Mouse (Mus musculus): ENCODE results near the gene Actr5. TPM values are rescaled to one million over a fixed set of nuclear protein-coding genes. Genes with fewer than 3 reads are reported as not detected.

Actr5 gene
- polyA plus RNA-seq, 1 experiment from 2014 or later, result 10.6 TPM

DNA sequence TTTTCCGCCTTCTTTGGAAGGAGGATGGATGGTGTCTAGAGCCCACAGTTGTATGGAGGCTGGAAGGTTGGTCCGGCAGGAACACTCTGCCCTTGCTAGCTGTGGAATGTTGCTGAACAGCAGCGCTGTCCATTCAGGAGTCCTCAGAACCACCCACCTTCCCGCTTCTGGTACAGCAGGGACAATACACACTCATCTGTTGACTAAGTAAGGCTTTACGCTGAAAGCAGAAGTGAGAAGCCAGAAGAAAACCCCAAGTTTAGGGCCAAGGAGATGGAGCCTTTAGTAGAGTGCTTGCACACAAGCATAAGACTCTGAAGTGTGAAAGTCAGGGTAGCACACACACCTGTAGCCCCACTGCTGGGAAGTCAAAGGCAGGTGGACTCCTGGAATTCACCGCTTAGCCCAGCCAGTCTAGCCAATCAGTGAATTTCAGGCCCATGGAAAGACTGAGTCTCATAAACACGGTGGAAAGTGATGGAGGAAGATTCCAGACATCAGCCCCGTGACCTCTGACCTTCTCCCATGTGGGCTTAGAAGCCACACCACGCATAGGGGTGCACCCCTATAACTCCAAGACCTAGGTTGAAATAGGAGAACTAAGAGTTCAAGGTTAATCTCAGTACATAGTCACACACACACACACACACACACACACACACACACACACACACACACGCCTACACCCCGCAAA is 57.8 kb downstream of the Actr5 start:
- Histone ChIP-seq H3K9ac (ENCODE audit: low read depth, low read length) (no peak overlapping the region), H3K9me3 (ENCODE audit: control insufficient read depth, low read length) (no peaks in the 10 kb centered on the region), H3K4me1 (ENCODE audit: control insufficient read depth, insufficient read depth, low read length) (no peaks in the 10 kb centered on the region), H3K27me3 (replicated peaks; ENCODE audit: control insufficient read depth, insufficient read depth, low read length) (no peaks in the 10 kb centered on the region), H3K4me2 (ENCODE audit: low read depth, low read length) (no peak overlapping the region), H3K27ac (replicated peaks; ENCODE audit: low read depth, low read length) (no peak overlapping the region), H3K36me3 (ENCODE audit: control insufficient read depth, insufficient read depth, low read length) (no peaks in the 10 kb centered on the region), H3K4me3 (ENCODE audit: low read depth, low read length) (no peak overlapping the region)
- 46% methylated on average over 11 of the region's 11 CpGs for WGBS
- no peak for DNase-seq (ENCODE audit: low spot score)
- no peak for ATAC-seq (ENCODE audit: low read depth)

DNA sequence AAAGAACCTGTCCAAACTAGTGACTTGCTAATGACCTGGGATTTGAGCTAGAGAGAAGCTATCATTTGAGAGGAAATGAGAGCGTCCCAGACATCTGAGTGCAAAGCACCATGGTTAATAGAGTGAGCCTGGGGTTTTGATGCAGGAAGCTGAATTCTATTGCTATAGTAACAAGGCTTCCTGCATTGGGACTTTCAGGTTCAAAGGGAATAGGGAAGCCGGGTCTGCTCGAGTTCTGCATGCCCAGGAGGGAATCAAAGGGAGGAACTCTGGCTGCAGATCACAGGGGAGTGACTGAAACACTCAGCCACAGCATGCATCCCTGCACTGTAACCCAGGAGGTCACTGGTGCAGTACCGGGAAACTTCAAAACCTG is 58.3 kb downstream of the Actr5 start:
- Histone ChIP-seq H3K4me3 (ENCODE audit: low read depth, low read length) (no peak overlapping the region), H3K36me3 (ENCODE audit: control insufficient read depth, insufficient read depth, low read length) (no peaks in the 10 kb centered on the region), H3K4me1 (ENCODE audit: control insufficient read depth, insufficient read depth, low read length) (no peaks in the 10 kb centered on the region), H3K27me3 (replicated peaks; ENCODE audit: control insufficient read depth, insufficient read depth, low read length) (no peaks in the 10 kb centered on the region), H3K4me2 (ENCODE audit: low read depth, low read length) (no peak overlapping the region), H3K9ac (ENCODE audit: low read depth, low read length) (no peak overlapping the region), H3K9me3 (ENCODE audit: control insufficient read depth, low read length) (no peaks in the 10 kb centered on the region), H3K27ac (replicated peaks; ENCODE audit: low read depth, low read length) (no peak overlapping the region)
- 6% methylated on average over 4 of the region's 4 CpGs for WGBS
- ATAC-seq (ENCODE audit: low read depth), result no peak; the same call in 1 of the 2 replicates
- no peak for DNase-seq (ENCODE audit: low spot score)

DNA sequence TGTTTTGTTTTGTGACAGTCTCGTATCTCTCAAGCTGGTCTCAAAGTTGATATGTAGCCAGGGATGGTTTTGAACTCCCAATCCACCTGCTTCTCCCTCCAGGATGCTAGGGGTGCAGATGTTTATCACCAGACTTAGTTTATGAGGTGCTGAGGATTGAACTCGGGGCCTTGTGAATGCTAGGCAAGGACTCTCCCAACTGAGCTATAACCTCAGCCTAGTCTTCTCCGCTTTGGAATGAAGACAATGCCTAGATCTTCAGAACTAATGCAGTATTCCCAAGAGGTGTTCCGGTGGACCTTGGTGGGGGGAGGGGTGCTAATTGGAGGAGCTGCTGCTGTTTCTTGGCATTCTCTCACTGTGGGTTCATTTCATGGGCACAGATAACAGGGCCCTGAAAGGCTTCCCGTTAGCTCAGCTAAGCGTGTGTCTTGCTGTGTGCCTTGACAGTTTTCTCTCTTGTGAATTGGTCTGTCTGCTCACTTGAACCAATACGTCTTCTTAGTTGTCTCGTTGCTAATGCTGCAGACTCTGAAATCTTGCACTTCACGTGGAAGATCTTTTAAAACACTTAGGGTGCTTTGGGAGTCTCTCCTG is 59.7 kb downstream of the Actr5 start:
- H3K27ac ChIP-seq (replicated peaks; ENCODE audit: low read depth, low read length), result no peak overlapping the region
- H3K27me3 ChIP-seq (replicated peaks; ENCODE audit: control insufficient read depth, insufficient read depth, low read length), result no peaks in the 10 kb centered on the region
- no peak overlapping the region for H3K4me2 ChIP-seq (ENCODE audit: low read depth, low read length)
- H3K4me3 ChIP-seq (ENCODE audit: low read depth, low read length), result no peak overlapping the region
- H3K4me1 ChIP-seq (ENCODE audit: control insufficient read depth, insufficient read depth, low read length), result no peaks in the 10 kb centered on the region; the same call in 1 of the 2 replicates
- ATAC-seq (ENCODE audit: low read depth) (no peak), DNase-seq (ENCODE audit: low spot score) (no peak)
- no peaks in the 10 kb centered on the region for H3K9me3 ChIP-seq (ENCODE audit: control insufficient read depth, low read length)
- 64% methylated on average over 9 of the region's 9 CpGs for WGBS
- H3K9ac ChIP-seq (ENCODE audit: low read depth, low read length), result no peak overlapping the region
- H3K36me3 ChIP-seq (ENCODE audit: control insufficient read depth, insufficient read depth, low read length), result no peaks in the 10 kb centered on the region

DNA sequence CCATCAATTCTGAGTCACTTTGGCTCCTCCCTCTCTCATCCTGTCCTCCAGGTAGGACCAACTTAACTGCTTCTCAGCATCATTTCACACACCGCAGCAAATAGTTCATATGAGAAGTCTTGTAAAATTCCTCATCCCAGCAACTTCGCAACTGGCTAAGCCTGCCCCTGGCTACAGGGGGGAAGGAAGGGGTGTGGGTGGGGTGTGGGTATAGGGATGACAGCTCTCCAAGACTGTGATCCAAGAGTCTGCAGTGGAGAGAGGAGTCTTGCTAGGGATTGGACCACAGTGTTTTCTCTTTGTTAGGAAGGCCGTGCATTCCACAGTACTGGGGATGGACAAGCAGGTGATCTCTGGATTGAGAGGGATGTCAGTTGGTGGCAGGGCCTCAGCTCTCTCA is 60.2 kb downstream of the Actr5 start:
- Histone ChIP-seq H3K36me3 (ENCODE audit: control insufficient read depth, insufficient read depth, low read length) (no peaks in the 10 kb centered on the region), H3K9ac (ENCODE audit: low read depth, low read length) (no peak overlapping the region), H3K4me1 (ENCODE audit: control insufficient read depth, insufficient read depth, low read length) (peaks cover 6% of the 10 kb centered on the region; the same call in 1 of the 2 replicates), H3K9me3 (ENCODE audit: control insufficient read depth, low read length) (no peaks in the 10 kb centered on the region), H3K27me3 (replicated peaks; ENCODE audit: control insufficient read depth, insufficient read depth, low read length) (no peaks in the 10 kb centered on the region), H3K4me2 (ENCODE audit: low read depth, low read length) (no peak overlapping the region), H3K4me3 (ENCODE audit: low read depth, low read length) (no peak overlapping the region), H3K27ac (replicated peaks; ENCODE audit: low read depth, low read length) (no peak overlapping the region)
- DNase-seq (ENCODE audit: low spot score) (no peak), ATAC-seq (ENCODE audit: low read depth) (no peak)
- 62% methylated on average over 3 of the region's 3 CpGs for WGBS

DNA sequence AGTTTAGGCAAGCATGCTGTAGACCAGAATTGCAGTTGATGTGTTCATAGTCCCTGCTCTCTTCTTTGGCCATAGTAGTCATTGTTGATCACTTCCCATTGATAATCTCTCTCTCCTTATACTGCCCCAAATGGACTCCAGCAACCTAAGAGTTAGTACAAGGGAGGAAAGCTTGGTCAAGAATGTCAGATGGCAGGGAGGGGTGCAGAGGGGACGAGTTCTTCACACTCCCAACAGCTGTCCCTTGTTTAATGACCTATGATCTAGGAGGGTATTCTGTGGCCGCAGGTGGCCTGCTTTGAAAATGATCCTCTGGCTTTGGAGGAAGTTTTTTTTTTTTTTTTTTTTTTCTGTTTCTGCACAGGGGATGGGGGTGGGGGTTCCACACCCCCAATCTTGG is 61.7 kb downstream of the Actr5 start:
- H3K4me2 ChIP-seq (ENCODE audit: low read depth, low read length), result no peak overlapping the region
- peaks cover 9% of the 10 kb centered on the region; the same call in 1 of the 2 replicates for H3K4me1 ChIP-seq (ENCODE audit: control insufficient read depth, insufficient read depth, low read length)
- H3K36me3 ChIP-seq (ENCODE audit: control insufficient read depth, insufficient read depth, low read length), result no peaks in the 10 kb centered on the region
- H3K27ac ChIP-seq (replicated peaks; ENCODE audit: low read depth, low read length), result no peak overlapping the region
- H3K9ac ChIP-seq (ENCODE audit: low read depth, low read length), result no peak overlapping the region
- 22% methylated on average over 2 of the region's 2 CpGs for WGBS
- H3K9me3 ChIP-seq (ENCODE audit: control insufficient read depth, low read length), result no peaks in the 10 kb centered on the region
- H3K4me3 ChIP-seq (ENCODE audit: low read depth, low read length), result no peak overlapping the region
- ATAC-seq (ENCODE audit: low read depth) (no peak), DNase-seq (ENCODE audit: low spot score) (no peak)
- no peaks in the 10 kb centered on the region for H3K27me3 ChIP-seq (replicated peaks; ENCODE audit: control insufficient read depth, insufficient read depth, low read length)

DNA sequence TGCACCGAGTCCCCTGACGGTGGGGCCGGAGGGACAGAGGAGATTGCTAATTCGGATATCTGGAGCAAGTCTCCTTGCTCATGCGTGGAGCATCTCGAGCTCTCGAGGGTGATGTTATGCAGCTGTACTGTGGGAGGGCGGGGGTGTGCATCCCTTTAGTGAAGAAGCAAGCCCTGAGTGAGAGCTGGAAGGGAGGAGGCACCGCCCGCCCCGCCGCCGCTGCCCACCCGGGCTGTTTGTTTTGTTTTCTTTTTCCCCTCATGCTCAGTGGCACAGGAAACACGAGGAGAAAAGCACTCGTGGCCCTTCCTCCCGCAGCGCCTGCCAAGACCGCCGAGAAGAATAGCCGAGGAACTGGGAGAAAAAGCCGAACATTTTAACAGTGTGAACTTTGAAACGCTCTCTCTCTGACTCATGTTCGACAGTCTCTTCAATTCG is 63.1 kb downstream of the Actr5 start:
- Histone ChIP-seq H3K4me2 (ENCODE audit: low read depth, low read length) (no peak overlapping the region), H3K27ac (replicated peaks; ENCODE audit: low read depth, low read length) (no peak overlapping the region), H3K9ac (ENCODE audit: low read depth, low read length) (peak overlapping the region; percentile 1; the same call in 1 of the 2 replicates), H3K9me3 (ENCODE audit: control insufficient read depth, low read length) (no peaks in the 10 kb centered on the region), H3K36me3 (ENCODE audit: control insufficient read depth, insufficient read depth, low read length) (no peaks in the 10 kb centered on the region), H3K4me3 (ENCODE audit: low read depth, low read length) (no peak overlapping the region), H3K27me3 (replicated peaks; ENCODE audit: control insufficient read depth, insufficient read depth, low read length) (no peaks in the 10 kb centered on the region), H3K4me1 (ENCODE audit: control insufficient read depth, insufficient read depth, low read length) (peaks cover 9% of the 10 kb centered on the region; the same call in 1 of the 2 replicates)
- 51% methylated on average over 24 of the region's 25 CpGs for WGBS
- no peak for DNase-seq (ENCODE audit: low spot score)
- no peak for ATAC-seq (ENCODE audit: low read depth)

MicroRNAs encoded within 50 kb of the gene (microRNA counts, 519-probe panel; counts per million panel counts)
- 1,882 counts per million, percentile 14 among the panel's probes with 10 or more counts for microRNA mmu-miR-3474

Small RNA genes within 50 kb of the gene (microRNA-seq; reads per million reads assigned to microRNA genes)
- 2.2 reads per million, percentile 8 among the genes with 10 or more reads in this experiment for gene Mir3474 (ENCODE audit: borderline number of aligned reads)

Other genes starting within 250 kb of the Actr5 start
- 7.8 and 10.2 TPM in 2 replicates for gene Snhg11, start 249.2 kb upstream of the Actr5 start, polyA plus RNA-seq (2014; fragmentation: Nextera tagmentation; extraction: Ambion mirVana)
- gene Ralgapb, start 215.0 kb upstream of the Actr5 start, polyA plus RNA-seq (2014; fragmentation: Nextera tagmentation; extraction: Ambion mirVana), result 18.0 and 18.8 TPM in 2 replicates
- gene Adig, start 122.3 kb upstream of the Actr5 start, polyA plus RNA-seq (2014; fragmentation: Nextera tagmentation; extraction: Ambion mirVana), result 0.55 and 1.3 TPM in 2 replicates
- gene Arhgap40, start 112.1 kb upstream of the Actr5 start, polyA plus RNA-seq (2014; fragmentation: Nextera tagmentation; extraction: Ambion mirVana), result 1.6 and 2.6 TPM in 2 replicates
- 0.07 TPM in 1 of 2 replicates, not detected in the other for gene Slc32a1, start 14.1 kb upstream of the Actr5 start, polyA plus RNA-seq (2014; fragmentation: Nextera tagmentation; extraction: Ambion mirVana)
- 4.3 and 4.7 TPM in 2 replicates for gene Ppp1r16b, start 40.5 kb downstream of the Actr5 start, polyA plus RNA-seq (2014; fragmentation: Nextera tagmentation; extraction: Ambion mirVana)
- 30.7 and 37.9 TPM in 2 replicates for gene Fam83d, start 143.2 kb downstream of the Actr5 start, polyA plus RNA-seq (2014; fragmentation: Nextera tagmentation; extraction: Ambion mirVana)
- 10.4 and 13.1 TPM in 2 replicates for gene Dhx35, start 169.9 kb downstream of the Actr5 start, polyA plus RNA-seq (2014; fragmentation: Nextera tagmentation; extraction: Ambion mirVana)